16 mouse cellular contexts compared by ENCODE assay signal in the genomic region with DNA sequence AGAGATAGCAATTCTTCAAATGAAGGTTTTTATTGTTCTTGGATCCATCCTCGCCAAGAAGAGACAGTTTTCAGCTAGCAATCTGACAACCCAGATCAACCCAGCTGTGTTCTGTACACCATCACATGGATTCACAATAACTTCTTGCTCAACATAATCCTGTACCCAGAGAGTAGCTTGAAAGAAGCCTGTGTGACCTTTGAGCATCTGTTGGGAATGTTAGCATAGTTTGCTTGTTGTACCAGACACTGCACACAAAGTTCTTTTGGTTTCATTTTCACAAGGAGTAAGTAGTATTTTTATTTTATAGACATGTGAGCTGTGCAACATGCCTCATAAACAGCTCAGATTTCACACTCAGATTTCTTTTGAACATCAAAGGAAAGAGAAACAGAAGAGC.
DNase-seq lines count a peak whose midpoint lies in the region; ATAC-seq and TF ChIP-seq lines count a peak whose summit lies in the region.
"Had no signal": no experiment of that assay in that cellular context is flagged by ENCODE, and none has a peak within 500 bp of the region (broad histone marks: within the 10 kb centered on the region; RNA-seq: fewer than 3 reads in every experiment).

No protein-coding gene starts in this region.

- peak; percentile 48 for DNase-seq in layer of hippocampus, adult 9-11 months
- no peak for DNase-seq in layer of hippocampus, adult 9-10 months (ENCODE audit: low spot score)
- peak; percentile 13 for DNase-seq in induced T-regulatory cell, adult 2 months (ENCODE audit: low read depth)
- peak; percentile 50 for DNase-seq in lung, postnatal 25 days (ENCODE audit: low spot score)
- no peak for DNase-seq in left cerebral cortex, adult 2 months (ENCODE audit: extremely low spot score in 1 of 2, low spot score in 2 of 2)
- DNase-seq: adrenal gland, postnatal 10 days; cerebellum, adult 9-10 months; gastrocnemius, postnatal 25 days; heart, postnatal 4 days; retina, postnatal 1 day had no signal

- H3K27me3 ChIP-seq in forebrain, embryonic 16.5 days (replicated peaks; ENCODE audit: control insufficient read depth, insufficient read depth, low read length), result no peaks in the 10 kb centered on the region
- H3K27me3 ChIP-seq: limb, embryonic 12.5 days had no signal

- WGBS in forebrain, embryonic 16.5 days, result 73% methylated on average over 1 of the region's 1 CpGs

- H3K36me3 ChIP-seq in forebrain, embryonic 16.5 days (ENCODE audit: control insufficient read depth, insufficient read depth), result no peaks in the 10 kb centered on the region
- H3K36me3 ChIP-seq: limb, embryonic 12.5 days had no signal

- no peak overlapping the region for H3K27ac ChIP-seq in left cerebral cortex, adult 2 months
- H3K27ac ChIP-seq in forebrain, embryonic 16.5 days (ENCODE audit: low read length), result no peak overlapping the region
- H3K27ac ChIP-seq: limb, embryonic 12.5 days; stomach, postnatal 0 days had no signal

- no peaks in the 10 kb centered on the region; the same call in 1 of the 2 replicates for H3K4me1 ChIP-seq in forebrain, embryonic 16.5 days (replicated peaks; ENCODE audit: control insufficient read depth, insufficient read depth, low read length)

- ATAC-seq in CD4-positive, CD25-positive, alpha-beta regulatory T cell, adult 4 months, result peak; percentile 40
- no peak for ATAC-seq in forebrain, embryonic 16.5 days

- no peaks in the 10 kb centered on the region for H3K9me3 ChIP-seq in forebrain, embryonic 16.5 days (ENCODE audit: control insufficient read depth, low read length)
- H3K9me3 ChIP-seq: limb, embryonic 12.5 days had no signal

- no peak for TF ChIP-seq CTCF in left cerebral cortex, adult 2 months (IDR thresholded peaks at IDR 0.05)

- intact Hi-C loops in left cerebral cortex, adult 2 months (cut with DNase I), result loop anchor here (5.0 kb wide), 1 partner anchor 46 kb away; no protein-coding TSS in a partner anchor

- no peak overlapping the region for H3K4me2 ChIP-seq in forebrain, embryonic 16.5 days (ENCODE audit: low read length)
- H3K4me2 ChIP-seq: heart, embryonic 11.5 days; limb, embryonic 12.5 days had no signal

- no peak overlapping the region for H3K4me3 ChIP-seq in left cerebral cortex, adult 2 months
- no peak overlapping the region for H3K4me3 ChIP-seq in forebrain, embryonic 16.5 days (replicated peaks; ENCODE audit: low read length)
- H3K4me3 ChIP-seq: erythroblast, embryonic 14.5 days; limb, embryonic 12.5 days had no signal

- H3K9ac ChIP-seq in forebrain, embryonic 16.5 days (replicated peaks; ENCODE audit: low read depth, low read length), result no peak overlapping the region
- H3K9ac ChIP-seq: limb, embryonic 12.5 days had no signal

Comparison
In these comparisons a context has a peak if more than half of its experiments do, and no peak if none do; other contexts are left out.
1. DNase-seq: peak in layer of hippocampus, adult 9-11 months (single experiment), induced T-regulatory cell, adult 2 months (single experiment) and lung, postnatal 25 days (single experiment); none in layer of hippocampus, adult 9-10 months (single experiment) and left cerebral cortex, adult 2 months (0 of 2).